Mouse (Mus musculus) hematopoietic stem cell, adult 5-6 weeks (primary cell): ENCODE measurements around the gene Sidt1. TPM values are rescaled to one million over a fixed set of nuclear protein-coding genes. Genes with fewer than 3 reads are reported as not detected.

Source experiments
- ATAC-seq, 2 experiments: fragments of 125-278 bp in 1 of 2; replicated peaks in 1 of 2; 2 replicates each; pipeline ENCODE4 v1.8.0; 2016 to 2017; ENCODE audit warnings: inconsistent platforms in 2 of 2, mild to moderate bottlenecking in 2 of 2, moderate number of reproducible peaks in 2 of 2, low read depth in 1 of 2, moderate TSS enrichment in 1 of 2; ENCODE audit not compliant: low FRiP score in 2 of 2, poor library complexity in 2 of 2, severe bottlenecking in 2 of 2, insufficient read depth in 1 of 2, low TSS enrichment in 1 of 2
- total RNA-seq: library from RNA; stranded (forward); fragments of 172-1452, 232-1000 nt; gene quantifications from 2 replicates; pipeline ENCODE4 v1.2.3, GENCODE M21; 2017

Sidt1 gene
- total RNA-seq, 1 experiment from 2014 or later: 0.25 TPM

DNA sequence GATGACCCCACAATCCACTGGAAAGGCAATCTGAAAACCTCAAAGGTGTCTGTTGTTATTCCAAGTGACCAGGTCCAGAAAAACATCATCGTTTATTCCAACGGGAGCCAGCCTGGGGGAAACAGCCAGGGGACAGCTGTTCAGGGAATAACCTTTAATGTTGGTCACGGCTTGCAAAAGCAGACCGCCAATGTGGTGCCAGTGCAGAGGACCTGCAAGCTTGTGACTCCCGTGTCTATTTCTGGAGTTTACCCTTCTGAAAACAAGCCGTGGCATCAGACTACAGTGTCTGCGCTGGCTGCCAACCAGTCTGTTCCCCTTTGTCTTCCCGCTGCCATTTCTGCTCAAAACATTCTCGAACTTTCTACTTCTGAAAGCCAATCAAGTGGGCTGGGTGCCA, 117.5 kb downstream of the Sidt1 start:
- ATAC-seq: no peak

DNA sequence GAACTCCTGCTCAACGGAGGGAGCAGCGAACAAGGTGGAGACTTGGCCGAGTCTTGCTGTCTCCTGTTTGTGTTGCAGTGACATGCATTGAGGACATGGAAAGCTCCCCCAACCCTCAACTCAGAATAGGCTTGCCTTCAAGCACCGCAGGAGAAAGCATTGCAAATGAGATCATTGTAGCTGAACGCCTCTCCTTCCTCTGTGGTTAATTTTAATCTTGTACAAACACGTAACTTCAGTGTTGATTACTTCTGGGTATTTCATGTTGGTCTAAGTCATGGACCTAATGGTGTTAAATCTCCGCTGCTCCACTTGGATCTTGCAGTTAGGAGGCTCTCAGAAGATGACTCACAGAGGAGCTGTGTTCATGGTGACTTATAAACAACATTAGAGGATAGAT, 120.3 kb downstream of the Sidt1 start:
- ATAC-seq: no peak

DNA sequence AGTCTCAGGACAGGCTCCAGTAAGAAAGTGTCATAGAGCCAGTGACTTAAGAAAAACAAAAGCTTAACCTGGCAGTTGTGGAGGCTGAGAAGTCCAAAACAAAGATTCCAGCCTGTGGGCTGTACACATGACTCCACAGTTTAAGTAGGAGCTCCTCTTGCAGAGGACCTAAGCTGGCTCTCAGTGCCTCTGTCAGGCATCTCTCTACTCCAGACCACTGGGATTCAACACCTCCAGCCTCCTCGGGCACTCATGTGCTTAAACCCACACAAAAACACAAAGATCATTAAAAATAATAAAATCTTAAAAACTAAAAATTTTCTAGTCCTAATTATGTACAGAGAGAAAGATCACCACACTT, 122.0 kb downstream of the Sidt1 start:
- no peak for ATAC-seq

DNA sequence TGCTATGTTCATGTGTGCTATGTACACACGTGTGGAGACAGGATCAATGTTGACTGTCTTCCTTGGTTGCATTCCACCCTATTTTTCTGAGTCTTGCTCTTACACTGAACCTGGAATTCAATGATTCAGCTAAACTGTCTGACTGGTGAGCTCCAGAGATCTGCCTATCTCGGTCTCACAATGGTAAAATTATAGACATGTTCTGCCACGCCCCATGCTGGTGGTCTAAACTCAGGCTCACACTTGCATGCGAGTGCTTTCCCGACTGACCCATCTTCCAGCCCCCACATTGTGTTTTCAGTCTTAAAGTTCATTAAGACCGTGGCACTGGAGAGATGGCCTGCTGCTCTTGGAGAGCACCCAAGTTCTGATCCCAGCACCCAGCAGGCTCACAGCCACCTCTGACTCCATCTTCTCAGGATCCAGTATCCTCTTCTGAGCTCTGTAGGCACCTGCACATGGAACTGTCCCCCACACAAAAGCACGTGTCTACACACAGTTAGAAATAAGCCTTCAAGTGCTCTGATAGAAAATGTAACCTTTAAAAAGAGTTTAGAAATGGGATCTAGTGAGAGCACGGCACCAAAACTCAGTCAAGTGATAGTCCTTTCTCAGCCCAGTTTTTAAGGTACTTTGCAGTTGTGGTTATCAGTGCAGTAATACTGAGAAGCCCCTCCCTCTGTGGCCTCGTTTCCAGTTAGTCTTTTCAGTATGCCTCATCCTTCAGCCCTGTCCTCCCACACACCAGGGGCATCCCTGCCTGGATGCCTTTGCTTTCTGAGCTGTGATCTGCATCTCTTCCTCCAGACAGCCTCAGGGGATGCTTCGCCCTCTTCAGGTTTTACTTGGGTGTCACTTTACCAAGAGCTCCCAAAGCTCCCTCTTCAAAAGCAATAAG, 122.6 kb downstream of the Sidt1 start:
- no peak for ATAC-seq

DNA sequence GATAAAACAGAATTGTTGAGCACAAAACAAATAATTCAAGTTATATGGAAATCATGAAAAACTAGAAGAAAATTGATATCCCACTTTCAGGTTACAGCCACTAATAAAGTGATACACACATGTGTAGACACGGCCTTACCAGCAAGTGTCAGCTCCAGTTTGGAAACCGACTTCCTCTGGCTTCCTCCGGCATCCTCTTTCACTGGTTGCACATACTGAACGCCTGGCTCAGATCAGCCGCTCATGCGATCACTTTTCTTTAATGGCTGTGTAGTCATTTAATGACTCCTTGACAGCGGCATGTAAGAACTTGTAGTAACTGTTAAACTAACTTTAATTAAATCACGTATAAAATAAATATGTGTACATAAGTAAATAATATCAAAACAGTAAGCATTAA, 127.0 kb downstream of the Sidt1 start:
- no peak for ATAC-seq

DNA sequence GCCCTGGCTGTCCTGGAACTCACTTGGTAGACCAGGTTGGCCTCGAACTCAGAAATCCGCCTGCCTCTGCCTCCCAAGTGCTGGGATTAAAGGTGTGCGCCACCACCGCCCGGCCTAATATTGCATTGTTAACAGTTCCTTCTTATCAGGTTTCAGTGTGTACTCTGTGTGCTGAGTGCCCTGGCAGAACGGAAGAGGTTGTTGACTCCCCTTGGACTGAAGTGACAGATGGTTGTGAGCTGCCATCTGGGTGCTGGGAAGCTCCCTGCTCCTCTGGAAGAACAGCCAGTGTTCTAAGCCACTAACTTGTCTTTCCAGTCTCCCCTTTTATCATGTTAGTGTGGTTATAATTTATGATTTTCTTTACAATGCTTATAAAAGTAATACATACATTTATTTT, 128.7 kb downstream of the Sidt1 start:
- ATAC-seq: no peak

DNA sequence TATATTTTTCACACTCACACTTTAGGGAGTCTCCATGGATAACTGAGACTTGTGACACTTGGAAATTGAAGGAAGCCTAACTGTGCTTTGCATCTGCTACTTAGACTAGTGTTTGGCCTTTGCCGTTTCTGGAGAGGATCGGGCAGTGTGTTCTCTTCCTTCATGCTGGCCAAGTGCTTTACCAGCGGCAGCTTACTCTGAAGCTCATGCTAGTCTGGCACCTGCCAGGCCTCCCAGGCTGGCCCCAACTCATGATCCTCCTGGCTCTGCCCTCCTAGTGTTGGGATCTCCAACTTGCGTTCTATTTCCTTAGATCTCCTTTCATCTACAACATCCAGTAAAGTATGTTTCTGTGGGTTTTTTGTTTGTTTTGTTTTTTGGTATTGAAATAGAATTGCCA, 132.8 kb downstream of the Sidt1 start:
- ATAC-seq: no peak

DNA sequence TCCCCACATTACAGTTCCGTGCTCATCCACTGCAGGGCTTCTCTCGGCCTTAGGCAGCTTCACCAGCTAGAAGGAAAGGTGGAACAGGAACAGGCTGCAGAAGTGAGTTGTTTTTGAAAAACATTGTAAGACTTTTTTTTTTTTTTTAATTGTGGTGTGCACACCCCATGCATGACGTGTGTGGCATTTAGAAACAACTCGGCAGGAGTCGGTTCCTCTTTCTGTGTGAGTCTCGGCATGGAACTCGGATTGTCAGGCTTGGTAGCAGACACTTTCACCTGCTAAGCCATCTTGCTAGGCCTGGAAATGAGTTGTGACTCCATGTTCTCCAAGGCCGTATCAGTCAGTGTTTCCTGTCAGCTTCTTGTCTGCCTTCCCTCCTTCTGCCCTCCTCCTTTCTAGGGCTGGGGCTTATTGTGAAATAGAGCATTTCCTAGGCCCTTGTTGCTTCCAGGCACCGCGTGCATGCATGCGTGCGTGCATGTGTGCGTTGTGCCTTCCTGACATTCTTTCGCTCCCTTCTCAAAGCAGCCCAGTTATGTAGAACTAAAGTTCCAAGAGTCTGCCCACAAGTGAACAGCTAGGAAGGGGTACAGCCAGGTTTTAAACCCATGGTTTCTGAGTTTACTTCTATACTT, 133.8 kb downstream of the Sidt1 start:
- ATAC-seq: peak; percentile 37 to 81; a peak in 2 of 4 replicates

DNA sequence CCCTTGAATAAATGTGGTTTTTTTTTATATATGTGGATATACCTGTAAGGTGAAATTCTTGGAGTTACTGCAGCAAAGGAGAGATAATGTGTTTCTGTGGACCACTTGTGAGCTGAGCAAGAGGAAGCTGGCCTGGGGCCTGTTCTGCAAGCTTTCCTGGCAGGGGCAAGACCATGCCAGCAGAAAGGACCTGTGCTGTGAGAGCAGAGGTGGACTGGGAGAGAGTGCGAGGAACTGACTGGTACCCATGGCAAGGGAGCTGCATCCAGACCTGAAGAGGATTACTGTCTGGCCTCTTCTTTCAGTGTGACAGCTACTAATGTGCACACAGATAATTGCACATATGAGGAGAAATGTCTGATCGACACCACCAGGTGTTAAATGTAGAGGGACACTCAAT, 142.0 kb downstream of the Sidt1 start:
- ATAC-seq: no peak

Other genes with a start within 250 kb of the Sidt1 start
- gene Atp6v1a, start 193.5 kb downstream of the Sidt1 start, total RNA-seq: 49.9 and 68.7 TPM in 2 replicates
- gene Naa50, start 193.4 kb downstream of the Sidt1 start, total RNA-seq: 95.1 and 108 TPM in 2 replicates
- gene Usf3, start 159.9 kb downstream of the Sidt1 start, total RNA-seq: 13.5 and 16.1 TPM in 2 replicates
- 27.3 and 39.1 TPM in 2 replicates for gene Spice1, start 13.9 kb upstream of the Sidt1 start, total RNA-seq
- gene Cfap44, start 61.6 kb upstream of the Sidt1 start, total RNA-seq: not detected in 2 replicates
- gene Boc, start 225.7 kb upstream of the Sidt1 start, total RNA-seq: 0.30 and 0.75 TPM in 2 replicates